Mouse (Mus musculus): ENCODE results near the gene Exoc6b.

Exoc6b gene

DNA sequence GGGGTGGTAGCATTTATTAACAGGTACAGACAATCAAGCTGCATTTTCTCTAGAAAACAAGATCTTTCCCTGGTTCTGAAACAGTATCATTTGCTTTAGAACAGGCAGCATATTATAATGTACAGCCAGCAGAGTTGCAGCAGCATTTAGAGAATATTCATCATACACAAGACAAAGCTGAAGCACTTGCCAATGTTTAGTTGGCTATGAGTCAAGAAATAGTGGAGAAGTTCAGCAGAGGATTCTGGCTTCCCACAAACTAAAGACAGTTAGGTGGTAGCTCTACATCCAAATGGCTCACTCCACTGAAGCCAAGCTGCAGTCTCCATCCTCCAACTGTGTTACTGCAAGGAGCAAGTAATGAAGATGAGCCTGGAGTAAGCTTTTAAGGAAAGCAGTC is 342.4 kb downstream of the Exoc6b start:
- DNase-seq (ENCODE audit: low spot score): no peak

DNA sequence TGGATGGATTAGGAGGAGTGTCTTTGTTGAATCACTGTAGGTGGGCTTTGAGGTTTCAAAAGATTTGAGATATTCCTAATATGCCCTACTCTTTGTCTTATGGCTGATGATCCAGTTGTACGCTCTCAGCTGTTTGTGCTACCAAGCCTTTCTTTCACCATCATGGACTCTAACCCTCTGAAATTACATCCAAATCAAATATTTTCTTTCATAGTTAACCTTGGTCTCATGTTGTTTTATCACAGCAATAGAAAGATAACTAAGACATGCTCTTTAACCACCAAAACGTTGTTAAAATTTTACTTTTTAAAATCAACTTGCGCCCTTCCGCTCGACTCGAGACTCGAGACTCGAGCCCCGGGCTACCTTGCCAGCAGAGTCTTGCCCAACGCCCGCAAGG is 356.1 kb downstream of the Exoc6b start:
- no peak for DNase-seq (ENCODE audit: low spot score)

DNA sequence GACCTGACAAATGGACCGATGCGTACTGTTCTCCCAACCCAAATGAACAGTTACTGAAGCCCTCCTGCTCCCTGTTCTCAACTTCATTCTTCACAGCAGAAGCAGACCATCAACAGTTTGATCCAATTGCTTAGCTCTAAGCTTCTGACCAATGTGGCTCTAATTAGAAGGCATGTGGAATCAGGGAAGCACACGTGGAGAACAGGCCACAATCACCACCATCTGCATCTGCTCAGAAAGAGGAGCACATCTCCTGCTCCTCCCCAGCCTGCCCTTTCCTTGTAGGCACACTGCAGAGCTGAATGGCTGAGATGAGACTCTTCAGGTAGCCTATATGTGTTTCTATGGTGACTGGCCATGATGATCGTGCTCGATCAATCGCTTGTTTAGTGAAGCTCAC is 358.5 kb downstream of the Exoc6b start:
- DNase-seq (ENCODE audit: low spot score): no peak

DNA sequence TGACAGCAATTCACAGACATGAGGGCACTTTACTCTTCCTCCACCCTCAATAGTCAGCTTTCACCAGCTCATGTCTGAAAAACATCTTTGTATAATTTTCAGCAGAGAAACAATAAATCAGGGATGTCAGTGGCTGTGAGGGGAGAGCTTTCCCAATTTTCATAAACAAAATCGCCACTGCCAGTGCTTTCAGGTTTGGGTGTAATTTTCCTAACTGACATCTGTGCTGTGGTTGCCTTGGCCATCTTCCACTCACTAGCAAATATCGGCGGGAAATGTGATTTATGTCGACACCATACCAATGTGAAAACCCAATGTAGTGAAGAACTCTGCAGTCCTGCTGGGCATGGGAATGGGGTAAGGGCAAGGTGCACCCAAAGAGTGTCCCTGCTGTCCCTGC is 360.7 kb downstream of the Exoc6b start:
- DNase-seq (ENCODE audit: low spot score): no peak

DNA sequence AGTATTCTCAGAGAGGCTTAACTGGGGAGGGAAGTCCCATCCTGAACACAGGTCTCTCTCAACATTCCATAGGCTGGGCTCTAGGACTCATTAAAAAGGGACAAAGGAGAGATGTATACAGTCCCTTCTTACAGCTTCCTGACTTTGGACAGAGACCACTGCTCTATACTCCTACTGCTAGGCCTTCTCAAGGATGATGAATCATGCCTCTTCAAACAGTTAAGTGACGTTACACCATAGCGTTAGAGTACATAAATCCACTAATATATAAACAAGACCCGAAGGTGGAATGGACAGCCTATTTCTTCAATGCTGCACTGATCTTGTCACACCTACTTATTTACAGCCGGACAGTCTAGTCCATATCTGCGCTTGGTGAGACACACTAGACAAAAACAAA is 369.7 kb downstream of the Exoc6b start:
- no peak for DNase-seq (ENCODE audit: low spot score)

DNA sequence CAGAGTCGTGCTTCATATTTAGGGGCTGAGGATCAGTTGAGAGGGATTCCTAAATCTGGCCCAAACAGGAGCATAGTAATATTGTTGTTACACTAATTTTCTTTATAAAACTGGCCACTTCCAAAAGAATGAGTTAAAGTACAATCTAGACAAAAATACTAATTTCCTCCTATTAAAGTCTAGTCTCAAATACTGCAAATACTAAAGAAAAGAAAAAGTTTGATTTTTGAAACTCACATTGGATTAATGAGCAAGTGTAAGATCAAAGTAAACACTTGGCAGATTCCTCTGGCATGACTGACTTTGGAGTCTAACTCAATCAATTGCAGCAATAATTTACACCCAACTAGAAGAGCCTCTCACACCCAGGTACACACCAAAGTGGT is 371.0 kb downstream of the Exoc6b start:
- no peak for DNase-seq (ENCODE audit: low spot score)

DNA sequence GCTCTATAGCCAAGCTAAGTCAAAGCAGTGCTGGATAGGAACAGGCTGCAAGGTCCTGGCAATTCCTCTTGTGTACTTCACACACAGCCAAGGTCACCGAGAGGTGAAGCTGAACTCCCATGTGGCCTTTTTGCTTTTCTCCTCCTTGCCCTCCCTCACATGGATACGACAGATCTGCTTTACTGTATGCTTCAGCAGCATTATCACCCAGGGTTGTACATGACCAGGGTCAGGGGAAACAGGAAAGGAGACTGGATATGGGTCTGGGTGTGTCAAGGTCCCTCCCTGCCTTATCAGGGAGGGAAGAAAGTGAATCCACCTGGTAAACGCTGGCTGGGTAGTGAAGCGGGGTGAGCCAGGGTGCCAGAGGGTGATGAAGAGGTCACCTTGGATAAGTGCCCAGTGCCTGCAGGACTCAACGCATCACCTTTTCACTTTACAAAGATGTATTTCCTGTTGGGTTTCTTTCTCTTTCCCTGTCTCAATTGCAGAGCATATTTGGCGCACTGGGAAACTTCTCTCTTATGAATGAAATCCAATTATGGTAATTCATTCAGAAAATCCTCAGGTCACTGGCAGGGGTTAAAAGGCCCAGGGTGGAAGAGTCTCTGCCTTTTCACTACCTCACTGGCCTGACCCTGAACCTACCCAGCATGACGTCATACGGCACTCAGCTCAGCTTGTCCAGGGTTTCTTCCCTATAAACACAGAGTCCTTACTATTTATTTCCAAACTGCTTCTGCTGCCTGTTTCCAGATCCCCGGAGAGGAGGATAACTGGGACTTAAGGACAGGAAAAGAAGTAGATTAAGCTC is 371.6 kb downstream of the Exoc6b start:
- peak; percentile 54 for DNase-seq (ENCODE audit: low spot score)

DNA sequence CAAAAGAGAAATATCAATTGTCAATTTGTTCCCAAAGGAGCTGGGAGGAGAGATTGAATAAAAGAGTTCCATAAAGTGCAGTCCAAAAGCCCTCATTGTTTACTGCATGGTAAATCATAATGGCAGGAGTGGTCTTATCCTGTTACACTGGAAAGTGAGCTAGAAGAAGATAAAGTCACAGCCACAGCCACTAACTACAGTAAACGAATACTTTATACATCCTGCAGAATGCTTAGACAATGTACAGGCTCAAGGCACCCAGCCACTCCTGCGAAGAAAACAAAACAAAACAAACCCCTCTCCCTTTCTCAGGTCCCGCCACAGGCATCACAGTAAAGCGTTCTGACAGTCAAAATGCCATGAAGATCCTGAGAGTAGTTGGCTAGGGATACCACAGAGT is 375.5 kb downstream of the Exoc6b start:
- DNase-seq (ENCODE audit: low spot score): no peak

DNA sequence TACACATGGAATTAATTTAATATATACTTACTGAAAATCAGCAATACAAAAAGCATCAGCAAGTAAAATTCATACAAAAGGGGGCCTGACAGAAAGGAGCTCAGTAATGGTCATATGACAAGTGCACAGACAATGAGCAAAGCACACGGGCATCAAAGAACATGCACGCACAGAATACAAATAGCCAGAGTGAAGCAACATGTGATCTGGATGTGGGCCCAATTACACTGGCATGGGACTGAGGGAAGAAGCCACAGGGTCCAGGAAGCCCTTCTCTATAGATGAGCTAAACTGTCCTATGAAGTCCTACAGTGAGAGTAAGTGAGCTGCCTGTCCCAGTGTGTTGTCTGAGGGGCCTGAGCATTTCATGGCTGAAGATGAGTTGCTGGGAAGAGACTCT is 376.1 kb downstream of the Exoc6b start:
- DNase-seq (ENCODE audit: low spot score): no peak

DNA sequence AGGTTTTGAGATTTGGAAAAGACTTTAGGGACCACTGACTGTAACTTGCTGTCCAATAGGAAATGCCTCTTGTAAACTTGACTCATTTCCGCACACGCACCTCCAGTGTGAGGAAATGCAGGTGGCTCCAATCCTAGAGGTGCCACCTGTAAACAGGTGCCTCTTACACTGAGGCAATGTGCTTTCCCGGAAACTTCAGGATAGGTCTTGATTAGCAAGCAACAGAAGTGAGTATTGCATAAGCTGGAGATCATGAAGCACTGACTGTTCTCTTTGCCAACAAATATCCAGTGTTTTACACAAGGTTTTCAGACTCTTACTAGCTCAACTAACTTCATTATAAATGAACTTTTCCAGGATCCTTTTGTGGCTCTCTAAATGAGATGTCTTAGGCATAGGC is 377.4 kb downstream of the Exoc6b start:
- no peak for DNase-seq (ENCODE audit: low spot score)

DNA sequence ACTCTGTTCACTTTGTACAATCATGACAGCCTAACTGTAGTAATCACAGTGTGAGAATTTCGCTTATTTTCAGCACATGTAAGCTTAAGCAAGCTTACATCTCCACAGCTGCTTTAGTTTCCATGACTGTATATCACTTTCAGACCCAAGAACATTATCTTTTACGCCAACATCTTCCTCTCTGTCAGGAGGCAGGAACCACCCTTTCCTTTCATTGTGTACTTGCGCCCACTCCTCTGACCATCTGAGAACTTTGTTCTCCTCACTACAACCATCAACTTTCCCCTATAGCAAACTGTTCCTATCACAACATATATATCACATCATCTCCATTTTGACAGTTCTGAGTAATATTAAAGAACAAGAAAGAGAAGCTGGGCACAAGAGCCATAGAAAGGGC is 391.5 kb downstream of the Exoc6b start:
- DNase-seq (ENCODE audit: low spot score): no peak

DNA sequence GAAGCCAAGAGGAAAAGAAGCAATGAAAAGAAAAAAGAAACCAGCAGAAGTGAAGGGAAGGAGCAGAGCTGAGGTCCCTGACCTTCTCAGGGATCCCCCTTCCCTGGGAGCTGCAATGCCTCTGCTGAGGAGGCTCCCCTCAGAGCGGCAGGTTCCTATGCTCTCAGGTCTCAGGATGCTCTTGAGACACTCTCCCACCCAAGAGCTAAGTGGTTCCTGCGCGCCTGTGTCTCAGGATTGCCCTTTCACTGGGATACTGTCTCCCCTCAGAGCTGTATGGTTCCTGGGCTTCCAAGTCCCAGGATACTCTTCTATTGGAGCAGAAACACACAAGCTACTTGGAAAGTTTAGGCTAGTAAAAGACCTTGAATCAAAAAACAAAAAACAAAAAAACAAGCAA is 394.4 kb downstream of the Exoc6b start:
- no peak for DNase-seq (ENCODE audit: low spot score)

DNA sequence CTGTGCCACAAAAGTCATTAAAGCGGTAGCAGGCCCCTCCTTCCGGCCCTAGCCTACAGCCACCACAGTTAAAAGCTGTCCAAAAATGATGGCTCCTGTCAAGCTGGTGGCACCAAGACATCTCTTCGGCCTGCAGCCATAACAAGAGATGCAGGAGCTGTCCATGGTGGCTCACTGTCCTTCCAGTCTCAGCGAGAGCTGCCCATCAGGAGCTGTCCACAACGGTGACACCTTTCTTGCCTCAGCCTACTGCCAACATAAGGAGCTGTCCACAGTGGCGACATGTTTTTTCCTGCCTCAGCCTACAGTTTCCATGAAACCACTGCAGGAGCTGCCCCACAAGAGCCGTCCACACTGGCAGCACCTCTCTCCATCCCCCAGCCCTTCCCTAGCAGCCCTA is 395.2 kb downstream of the Exoc6b start:
- DNase-seq (ENCODE audit: low spot score): no peak

DNA sequence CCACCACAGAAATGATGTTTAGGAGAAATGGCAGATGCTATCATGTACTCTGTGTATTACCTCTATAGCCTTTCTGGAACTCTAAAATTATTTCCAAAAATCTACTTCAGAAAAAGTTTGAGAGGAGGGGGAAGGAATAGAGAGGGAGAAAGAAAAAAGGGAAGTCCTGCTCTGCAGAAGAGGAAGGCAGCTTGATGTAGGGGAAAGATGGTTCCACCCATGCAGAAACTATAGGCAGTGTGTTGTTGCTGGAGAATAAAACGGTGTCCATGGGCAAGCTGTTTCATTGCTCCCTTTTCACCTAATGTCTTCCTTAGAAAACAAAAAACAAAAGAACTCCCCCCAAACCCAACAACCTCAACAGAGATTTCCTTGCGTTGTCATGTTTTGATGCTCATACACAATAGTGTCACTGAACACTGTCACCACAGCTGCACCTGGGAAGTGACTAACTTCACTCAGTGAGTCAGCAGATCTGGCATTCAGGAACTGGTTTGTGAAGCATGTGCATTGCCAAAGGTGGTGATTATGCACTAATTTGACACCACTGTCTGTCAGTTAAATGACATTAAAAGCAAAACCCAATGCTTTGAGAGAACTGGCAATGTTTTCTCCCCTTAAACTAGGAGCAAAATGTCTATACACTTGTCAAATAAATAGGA is 407.7 kb downstream of the Exoc6b start:
- DNase-seq (ENCODE audit: low spot score): no peak

DNA sequence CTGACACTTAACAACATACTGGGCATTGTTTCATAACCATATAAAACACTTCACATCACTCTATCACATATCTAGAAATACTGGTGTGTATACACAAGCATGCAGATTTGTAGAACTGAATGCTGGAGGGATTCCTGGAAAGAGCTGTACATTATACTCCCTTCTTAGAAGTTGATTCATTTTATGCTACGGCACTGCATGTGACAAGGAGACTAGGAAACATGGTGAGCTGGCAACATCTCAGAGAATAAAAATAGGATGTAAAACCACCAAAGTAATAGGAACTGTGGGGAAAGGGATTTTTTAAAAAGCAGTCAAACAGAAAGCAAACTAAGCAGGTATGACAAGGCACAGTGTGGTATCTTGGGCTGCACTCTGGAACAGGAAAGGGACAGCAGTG is 408.3 kb downstream of the Exoc6b start:
- DNase-seq (ENCODE audit: low spot score): no peak

DNA sequence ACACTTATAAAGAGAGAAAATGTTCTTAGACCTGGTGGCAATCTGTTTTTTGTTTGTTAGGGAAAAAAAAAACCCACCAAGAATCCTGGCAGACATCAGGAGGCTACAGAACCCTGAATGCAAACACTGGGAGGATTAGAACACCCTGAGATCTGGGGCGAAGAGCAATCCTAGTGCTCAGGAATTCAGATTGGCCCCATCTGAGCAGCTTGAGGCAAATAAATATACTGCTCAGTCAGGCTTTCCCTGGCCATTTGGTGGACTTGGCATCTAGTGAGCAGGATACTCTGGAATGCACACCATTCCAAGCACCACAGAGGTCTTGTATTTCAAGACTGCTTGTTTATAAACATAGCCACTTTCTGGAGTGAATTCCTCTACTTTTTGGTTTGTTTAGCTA is 412.2 kb downstream of the Exoc6b start:
- DNase-seq (ENCODE audit: low spot score): no peak

DNA sequence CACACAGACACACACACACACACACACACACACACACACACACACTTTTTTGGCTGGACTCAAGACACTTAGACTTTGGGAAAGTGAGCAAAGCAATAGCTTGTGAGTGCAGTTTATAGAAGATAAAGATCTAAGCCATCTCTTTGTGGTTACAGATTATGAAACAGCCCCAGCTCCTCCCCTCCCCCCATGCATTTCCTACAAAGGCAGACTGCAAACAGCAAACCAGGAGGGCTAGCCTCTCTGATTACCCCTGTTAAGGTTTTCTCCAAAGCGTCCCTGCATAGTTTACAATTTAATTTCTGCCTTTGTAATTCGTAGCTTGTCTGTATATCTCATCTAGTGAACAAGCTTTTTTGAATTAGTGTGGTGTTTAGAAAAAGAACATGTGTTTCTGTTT is 412.6 kb downstream of the Exoc6b start:
- DNase-seq (ENCODE audit: low spot score): no peak

DNA sequence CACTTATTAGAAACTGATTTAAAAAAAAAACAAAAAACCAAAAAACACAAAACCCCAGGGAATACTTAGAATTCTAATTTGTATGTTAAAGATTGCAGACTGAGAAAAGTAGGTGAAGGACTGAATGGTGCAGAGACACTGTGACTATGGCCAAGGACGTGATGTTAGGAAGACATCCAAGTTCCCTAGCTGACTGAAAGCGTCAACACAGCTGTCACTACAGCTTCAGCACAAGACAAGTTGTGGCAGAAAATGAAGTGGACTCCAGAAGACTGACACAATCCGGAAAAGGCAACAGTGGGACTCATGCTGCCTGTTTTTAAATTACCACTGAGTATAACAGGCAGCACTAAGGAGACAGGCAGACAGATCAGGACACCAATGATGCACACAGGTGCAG is 417.4 kb downstream of the Exoc6b start:
- no peak for DNase-seq (ENCODE audit: low spot score)

DNA sequence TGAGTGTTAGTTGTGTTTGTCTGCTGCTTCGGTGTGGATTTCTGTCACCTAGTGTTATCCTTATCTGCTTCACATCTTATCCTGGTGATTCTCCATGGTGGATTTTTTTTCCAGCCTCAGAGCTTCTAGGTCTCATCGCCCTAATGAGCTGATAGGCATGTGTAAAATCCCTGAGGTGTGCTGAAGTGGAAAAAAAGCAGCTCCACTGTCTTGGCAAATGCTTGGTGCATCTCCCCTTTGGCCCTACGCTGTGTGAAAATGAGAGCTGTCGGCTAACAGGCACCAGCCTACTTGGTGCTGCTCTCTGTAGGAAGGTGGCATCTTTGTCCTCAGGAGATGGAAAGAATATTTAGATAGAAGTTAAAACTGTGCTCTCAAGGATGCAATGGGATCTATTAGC is 422.1 kb downstream of the Exoc6b start:
- no peak for DNase-seq (ENCODE audit: low spot score)

DNA sequence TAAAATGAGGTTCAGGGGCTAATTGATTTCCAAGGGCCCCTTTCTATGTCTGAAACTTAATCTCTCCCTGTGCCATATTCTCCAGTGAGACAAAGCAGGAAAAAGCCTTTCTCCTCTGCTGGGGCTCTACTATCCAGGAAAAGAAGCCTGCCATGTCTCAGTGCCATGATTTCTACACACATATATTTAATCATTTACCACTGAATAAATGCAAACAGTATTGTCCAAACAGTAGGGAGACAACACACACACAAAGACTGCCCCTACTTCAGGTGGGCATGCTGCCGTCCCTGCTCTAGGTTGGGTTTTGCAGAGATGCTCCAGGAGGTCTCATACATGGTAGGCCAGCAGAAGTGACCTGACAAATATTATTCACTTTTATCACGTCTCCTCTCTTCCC is 422.6 kb downstream of the Exoc6b start:
- no peak for DNase-seq (ENCODE audit: low spot score)

DNA sequence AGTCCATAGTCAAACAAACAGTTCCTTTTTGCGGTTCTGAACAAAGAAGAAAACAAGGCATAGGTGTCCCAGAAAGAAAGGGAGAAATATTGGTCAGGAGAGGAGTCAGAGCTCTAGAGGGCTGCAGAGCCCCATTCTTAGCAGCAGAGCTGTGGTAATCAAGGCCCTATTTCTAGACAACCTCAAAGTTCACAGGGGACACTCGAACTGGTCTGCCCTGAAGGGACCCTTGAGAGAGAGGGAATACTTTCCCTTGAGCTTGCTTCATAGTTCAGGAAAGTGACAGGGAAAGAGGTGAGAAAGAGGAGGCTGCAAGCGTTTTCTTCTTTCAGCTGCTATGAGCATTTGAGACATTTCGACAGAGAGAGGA is 428.3 kb downstream of the Exoc6b start:
- DNase-seq (ENCODE audit: low spot score): no peak

DNA sequence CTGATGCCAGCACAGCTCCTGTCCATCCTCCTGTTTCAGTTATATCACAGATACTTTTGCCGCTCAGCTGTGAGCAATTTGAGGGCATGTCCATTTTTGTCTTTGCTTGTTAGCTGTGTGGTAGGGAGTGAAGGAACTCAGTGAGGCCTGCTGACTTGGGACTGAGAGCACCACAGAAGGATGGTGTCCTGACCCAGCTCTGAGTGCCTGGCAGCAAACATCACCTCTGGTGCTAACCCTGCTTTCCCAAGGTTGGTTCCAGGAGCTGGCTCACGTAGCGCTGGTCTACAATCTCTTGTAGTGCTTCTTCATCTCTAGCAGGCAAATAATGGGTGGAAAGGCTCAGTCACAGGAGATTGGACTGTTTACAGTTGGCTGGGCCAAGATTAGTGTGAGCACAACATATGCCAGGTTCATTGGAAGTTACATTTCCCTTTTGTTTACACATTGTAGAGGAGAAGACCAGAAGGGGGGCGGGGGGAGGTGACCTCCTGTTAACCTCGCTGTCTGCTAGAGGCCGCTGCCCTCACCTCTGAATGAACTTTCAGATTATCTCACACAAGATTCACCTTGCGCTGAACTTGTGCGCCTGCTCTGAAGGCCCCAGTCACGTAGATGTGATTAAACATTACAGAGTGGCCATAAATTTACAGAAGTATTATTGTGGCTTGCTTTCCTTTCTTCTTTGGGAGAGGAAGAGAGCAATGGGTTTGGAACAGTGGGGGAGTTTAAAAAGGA is 428.8 kb downstream of the Exoc6b start:
- peak; percentile 6 for DNase-seq (ENCODE audit: low spot score)

DNA sequence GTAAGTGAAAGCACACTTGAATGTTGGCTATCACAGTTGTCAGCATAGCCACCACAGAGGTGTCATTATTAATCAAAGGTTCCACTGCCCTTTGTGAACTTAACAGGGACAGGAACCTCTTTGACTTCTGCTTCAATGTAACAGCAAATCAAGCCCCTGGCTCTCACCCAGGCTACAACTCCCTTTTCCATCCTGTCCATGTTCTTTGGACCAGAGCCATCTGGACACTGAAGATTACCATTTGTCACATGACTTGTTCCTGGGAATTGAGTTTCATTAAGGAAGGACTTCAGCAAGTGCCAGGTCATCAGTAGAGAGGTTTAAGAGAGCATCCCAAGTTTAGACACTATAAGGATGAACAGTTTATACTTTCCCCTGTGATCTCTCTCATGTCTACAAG is 431.1 kb downstream of the Exoc6b start:
- DNase-seq (ENCODE audit: low spot score): peak; percentile 11

All from ovary, postnatal 14 days (tissue).